Mouse (Mus musculus) liver, embryonic 11.5 days (tissue): ENCODE results near the gene Cpne8. TPM values are rescaled to one million over a fixed set of nuclear protein-coding genes. Genes with fewer than 3 reads are reported as not detected.
"Not testable (repeated sequence)": the region's sequence is repeated elsewhere in the genome, so short reads cannot be mapped to it uniquely, and the experiment has no call there.

Experiments
- ATAC-seq: fragments of 200-750 bp; cut with Nextera tagmentation; replicated peaks from 2 replicates; pipeline ENCODE4 v1.8.0; 2017; ENCODE audit warnings: moderate number of reproducible peaks, mild to moderate bottlenecking, moderate TSS enrichment, moderate library complexity; ENCODE audit not compliant: low FRiP score
- DNase-seq: peaks from one replicate; pipeline ENCODE4 v3.0.0-alpha.2; 2017; ENCODE audit warnings: low spot score
- H3K27ac ChIP-seq: fragments of 300-500 bp; sonication (generic); 2 replicates; pipeline ENCODE4 v1.5.1; 2014; ENCODE audit warnings: mild to moderate bottlenecking, low read depth, low read length, control low read depth
- H3K27me3 ChIP-seq: fragments of 300-500 bp; sonication (generic); replicated peaks from 2 replicates; pipeline ENCODE4 v1.6.1; 2014; ENCODE audit warnings: low read length, mixed read lengths; ENCODE audit not compliant: control insufficient read depth, insufficient read depth
- H3K36me3 ChIP-seq: fragments of 300-500 bp; sonication (generic); 2 replicates; pipeline ENCODE4 v1.6.1; 2014; ENCODE audit warnings: mild to moderate bottlenecking, low read length, moderate library complexity, mixed read lengths; ENCODE audit not compliant: control insufficient read depth, insufficient read depth
- H3K4me1 ChIP-seq: fragments of 300-500 bp; sonication (generic); replicated peaks from 2 replicates; pipeline ENCODE4 v1.6.1; 2014; ENCODE audit warnings: low read length, mixed read lengths; ENCODE audit not compliant: control insufficient read depth, insufficient read depth
- H3K4me2 ChIP-seq: fragments of 300-500 bp; sonication (generic); 2 replicates; pipeline ENCODE4 v1.6.1; 2014; ENCODE audit warnings: mild to moderate bottlenecking, control low read depth, moderate library complexity
- H3K4me3 ChIP-seq: fragments of 300-500 bp; sonication (generic); 2 replicates; pipeline ENCODE4 v1.5.1; 2014; ENCODE audit warnings: low read depth, low read length, control low read depth
- H3K9ac ChIP-seq: fragments of 300-500 bp; sonication (generic); 2 replicates; pipeline ENCODE4 v1.6.1; 2014; ENCODE audit warnings: low read depth, low read length, control low read depth
- H3K9me3 ChIP-seq: fragments of 300-500 bp; sonication (generic); 2 replicates; pipeline ENCODE4 v1.6.1; 2016; ENCODE audit warnings: low read length, inconsistent platforms, mixed read lengths; ENCODE audit not compliant: control insufficient read depth
- WGBS: fragments of 180-500 bp; shearing (Covaris S2); extraction: QIAGEN DNeasy Blood & Tissue Kit; methylation state at CpG from one replicate; pipeline ENCODE4 v1.1.7; 2014; 5-methylcytosine and 5-hydroxymethylcytosine counted together
- polyA plus RNA-seq: library from polyadenylated mRNA; unstranded; fragments of >200 nt; fragmentation: Nextera tagmentation; extraction: Ambion mirVana; gene quantifications from 2 replicates; pipeline ENCODE4 v1.2.1, GENCODE M21; 2014

Cpne8 gene
- polyA plus RNA-seq, 1 experiment from 2014 or later, result 1.7 TPM

DNA sequence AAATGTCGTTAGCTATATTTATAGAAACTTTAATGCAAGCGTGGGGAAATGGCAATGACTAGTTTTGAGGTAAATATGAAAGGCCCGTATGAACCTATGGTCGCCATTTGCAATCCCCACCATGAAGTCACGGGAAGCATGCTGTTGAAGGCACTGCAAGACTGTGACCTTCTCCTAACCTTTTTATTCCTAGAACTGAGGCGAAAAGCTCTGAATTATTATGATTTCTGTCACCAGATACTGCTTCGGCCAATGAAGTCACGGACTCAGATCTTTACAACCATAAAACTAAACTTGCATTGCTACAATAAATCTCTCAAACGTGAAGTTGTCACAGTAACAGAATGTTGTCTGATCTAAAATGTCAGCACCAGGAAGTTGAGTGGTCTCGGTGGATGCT, 33.4 kb downstream of the Cpne8 start:
- no peaks in the 10 kb centered on the region for H3K36me3 ChIP-seq
- ATAC-seq (no peak), DNase-seq (no peak)
- H3K4me3 ChIP-seq, result no peak overlapping the region
- H3K4me1 ChIP-seq, result no peaks in the 10 kb centered on the region
- H3K9me3 ChIP-seq, result no peaks in the 10 kb centered on the region
- H3K9ac ChIP-seq, result no peak overlapping the region
- WGBS, result 85% methylated on average over 10 of the region's 10 CpGs
- no peak overlapping the region for H3K27ac ChIP-seq
- H3K27me3 ChIP-seq, result no peaks in the 10 kb centered on the region
- no peak overlapping the region for H3K4me2 ChIP-seq

- H3K4me3 ChIP-seq, result no peak overlapping the region
- H3K27me3 ChIP-seq, result no peaks in the 10 kb centered on the region
- no peak for DNase-seq
- H3K9ac ChIP-seq, result no peak overlapping the region
- H3K27ac ChIP-seq, result no peak overlapping the region
- no peak overlapping the region for H3K4me2 ChIP-seq
- no peaks in the 10 kb centered on the region for H3K36me3 ChIP-seq
- no peaks in the 10 kb centered on the region for H3K9me3 ChIP-seq
- H3K4me1 ChIP-seq, result no peaks in the 10 kb centered on the region
- 68% methylated on average over 5 of the region's 5 CpGs for WGBS
- no peak for ATAC-seq
These were observed 55.0 kb downstream of the Cpne8 start for GRCm38 (mm10) chr15:90624201-90624600.

DNA sequence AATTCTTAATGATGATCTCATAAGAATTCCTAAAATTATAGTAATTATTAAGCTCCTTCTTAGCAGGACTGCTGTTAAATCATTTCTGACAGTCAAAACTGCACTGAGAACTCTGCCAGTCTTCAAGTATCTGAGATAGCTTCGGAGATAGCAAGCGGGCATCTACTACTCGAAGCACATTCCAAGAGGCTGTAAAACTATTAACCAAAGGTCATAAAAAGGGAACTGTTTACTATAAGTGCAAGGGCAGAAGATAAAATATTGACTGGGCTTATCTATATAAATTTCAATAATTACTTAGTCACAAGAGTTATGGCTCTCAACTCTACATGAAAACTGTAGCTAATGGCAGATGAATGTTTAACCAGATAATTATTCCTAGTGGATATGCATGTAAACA, 57.2 kb downstream of the Cpne8 start:
- WGBS, result 78% methylated on average over 3 of the region's 3 CpGs
- no peak overlapping the region for H3K4me3 ChIP-seq

DNA sequence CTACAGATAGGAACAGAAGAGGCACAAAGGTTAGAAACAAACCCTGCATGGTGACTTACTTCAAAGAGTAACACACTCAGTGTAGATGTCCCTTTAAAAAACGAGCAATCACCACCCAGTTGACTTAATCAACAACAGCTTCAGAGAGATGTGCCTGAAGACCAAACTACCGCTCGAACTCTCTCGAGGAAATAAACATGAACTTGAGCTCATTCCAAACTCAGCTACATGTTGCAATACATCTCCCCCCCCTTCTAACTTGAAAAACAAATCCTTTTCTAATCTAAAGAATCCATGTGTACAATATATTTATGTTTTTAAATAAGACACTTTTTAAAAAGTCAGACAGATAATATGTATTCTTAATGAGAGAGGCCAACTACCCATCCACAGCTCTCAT, 59.5 kb downstream of the Cpne8 start:
- Histone ChIP-seq H3K27me3 (no peaks in the 10 kb centered on the region), H3K36me3 (no peaks in the 10 kb centered on the region), H3K27ac (no peak overlapping the region), H3K4me2 (no peak overlapping the region), H3K4me3 (no peak overlapping the region), H3K4me1 (no peaks in the 10 kb centered on the region), H3K9ac (no peak overlapping the region), H3K9me3 (no peaks in the 10 kb centered on the region)
- WGBS, result 70% methylated on average over 4 of the region's 4 CpGs
- ATAC-seq (no peak), DNase-seq (no peak)

More for the DNA sequence above, 57.2 kb downstream of the Cpne8 start:
- no peaks in the 10 kb centered on the region for H3K9me3 ChIP-seq
- no peak overlapping the region for H3K9ac ChIP-seq
- no peaks in the 10 kb centered on the region for H3K36me3 ChIP-seq
- H3K27ac ChIP-seq, result no peak overlapping the region
- no peak for ATAC-seq
- H3K4me2 ChIP-seq, result no peak overlapping the region
- H3K27me3 ChIP-seq, result no peaks in the 10 kb centered on the region
- DNase-seq, result no peak
- no peaks in the 10 kb centered on the region for H3K4me1 ChIP-seq

DNA sequence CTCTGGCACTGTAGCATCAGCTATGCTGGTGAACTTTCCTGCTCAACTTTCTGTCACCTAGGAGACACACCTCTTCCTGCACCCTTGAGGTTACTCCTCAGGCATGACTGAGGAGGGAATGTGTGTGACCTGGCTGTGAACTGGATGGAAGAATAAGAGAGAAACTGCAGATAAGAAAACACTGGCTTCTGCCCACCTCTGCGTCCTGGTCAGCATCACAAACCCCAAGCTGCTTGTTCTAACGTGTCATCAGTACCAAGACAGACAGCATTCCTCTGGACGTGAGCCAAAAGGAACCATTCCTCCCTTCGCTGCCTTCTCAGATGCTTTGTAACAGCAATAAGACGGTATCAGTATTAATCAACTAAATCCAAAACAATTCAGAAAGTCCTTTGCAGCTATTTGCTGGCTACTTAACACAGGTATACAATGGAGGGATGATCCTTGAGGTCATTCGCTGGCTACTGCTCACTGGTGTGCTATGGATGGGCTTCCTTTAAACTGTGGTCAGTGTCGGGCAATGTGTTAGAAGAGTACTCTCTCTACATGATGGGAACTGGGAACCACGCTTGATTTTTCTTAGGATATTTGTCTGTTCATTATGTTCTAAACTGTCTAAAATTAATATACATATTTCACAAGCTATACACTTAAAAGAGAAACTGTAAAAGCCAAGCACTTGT, 63.0 kb downstream of the Cpne8 start:
- no peak for ATAC-seq
- DNase-seq, result no peak
- H3K4me2 ChIP-seq, result no peak overlapping the region
- H3K4me3 ChIP-seq, result no peak overlapping the region
- 58% methylated on average over 8 of the region's 8 CpGs for WGBS
- no peaks in the 10 kb centered on the region for H3K9me3 ChIP-seq
- no peaks in the 10 kb centered on the region for H3K4me1 ChIP-seq
- H3K27me3 ChIP-seq, result no peaks in the 10 kb centered on the region
- no peaks in the 10 kb centered on the region for H3K36me3 ChIP-seq
- no peak overlapping the region for H3K27ac ChIP-seq
- no peak overlapping the region for H3K9ac ChIP-seq

DNA sequence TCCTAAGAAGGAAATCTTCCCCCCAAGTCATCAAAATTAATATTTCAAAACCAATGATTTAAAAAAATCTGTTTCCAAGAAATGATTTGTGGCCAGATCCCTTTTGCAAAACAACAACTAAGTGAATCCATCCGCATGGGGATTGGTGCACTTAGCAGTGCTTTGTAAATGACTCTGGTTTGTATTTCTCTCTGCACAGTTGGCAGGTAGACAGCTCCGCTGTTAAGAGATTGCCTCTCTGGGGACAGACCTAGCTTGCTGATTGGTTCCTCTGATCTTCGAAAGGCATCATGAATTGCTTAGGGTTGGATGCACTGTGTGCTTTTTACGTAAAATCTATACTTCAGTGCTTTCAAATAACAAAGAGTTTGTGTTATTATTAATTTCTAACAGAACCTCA, 68.5 kb downstream of the Cpne8 start:
- H3K27ac ChIP-seq, H3K4me2 ChIP-seq, H3K27me3 ChIP-seq, ATAC-seq, H3K4me3 ChIP-seq, DNase-seq, H3K4me1 ChIP-seq, H3K36me3 ChIP-seq, H3K9me3 ChIP-seq, H3K9ac ChIP-seq: not testable (repeated sequence)
- 85% methylated on average over 4 of the region's 4 CpGs for WGBS

DNA sequence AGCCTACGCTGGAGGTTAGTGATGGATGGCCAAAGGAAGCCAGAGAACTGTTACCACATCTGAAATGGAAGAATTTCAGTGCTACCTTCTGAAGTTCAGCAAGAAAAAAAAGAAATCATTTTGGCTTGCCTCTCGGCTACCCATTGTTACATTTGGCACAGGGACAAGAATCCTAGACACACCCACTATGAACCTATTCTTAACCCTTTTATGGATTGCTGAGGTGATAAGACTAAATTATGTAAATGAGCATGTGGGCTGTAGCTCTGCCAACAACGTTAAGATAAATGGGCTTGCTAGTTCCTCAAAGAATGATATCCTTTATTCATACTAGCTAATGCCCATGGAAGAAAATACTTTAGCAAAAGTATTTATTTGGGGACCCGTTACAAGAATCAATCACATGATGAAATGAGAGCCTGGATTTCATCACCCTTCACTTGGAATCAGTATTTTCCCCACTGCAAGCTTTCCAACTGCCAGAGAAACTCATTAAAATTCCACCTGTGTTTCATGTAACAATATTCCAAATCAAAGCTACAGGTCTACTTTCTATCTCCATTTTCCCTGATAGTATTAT, 69.3 kb downstream of the Cpne8 start:
- 61% methylated on average over 4 of the region's 4 CpGs for WGBS
- H3K27ac ChIP-seq, result no peak overlapping the region
- H3K4me1 ChIP-seq, result no peaks in the 10 kb centered on the region
- no peak overlapping the region for H3K4me3 ChIP-seq
- no peaks in the 10 kb centered on the region for H3K27me3 ChIP-seq
- ATAC-seq (no peak), DNase-seq (no peak)
- H3K9me3 ChIP-seq, result no peaks in the 10 kb centered on the region
- no peak overlapping the region for H3K4me2 ChIP-seq
- no peaks in the 10 kb centered on the region for H3K36me3 ChIP-seq
- H3K9ac ChIP-seq, result no peak overlapping the region

GRCm38 (mm10) chr15:90608368-90608767, 70.9 kb downstream of the Cpne8 start:
- Histone ChIP-seq H3K36me3 (no peaks in the 10 kb centered on the region), H3K4me1 (no peaks in the 10 kb centered on the region), H3K27me3 (no peaks in the 10 kb centered on the region), H3K9ac (no peak overlapping the region), H3K9me3 (no peaks in the 10 kb centered on the region), H3K4me2 (no peak overlapping the region), H3K4me3 (no peak overlapping the region), H3K27ac (no peak overlapping the region)
- DNase-seq, result no peak
- WGBS, result 59% methylated on average over 3 of the region's 3 CpGs
- ATAC-seq, result no peak

- ATAC-seq (no peak), DNase-seq (no peak)
- WGBS, result 80% methylated on average over 3 of the region's 3 CpGs
- Histone ChIP-seq H3K9me3 (no peaks in the 10 kb centered on the region), H3K27me3 (no peaks in the 10 kb centered on the region), H3K4me3 (no peak overlapping the region), H3K9ac (no peak overlapping the region), H3K36me3 (no peaks in the 10 kb centered on the region), H3K27ac (no peak overlapping the region), H3K4me2 (no peak overlapping the region), H3K4me1 (no peaks in the 10 kb centered on the region)
These were observed 72.1 kb downstream of the Cpne8 start for GRCm38 (mm10) chr15:90607181-90607580.
